Mouse (Mus musculus) adrenal gland, adult 2 months (tissue): ENCODE results near the gene Acot13. TPM values are rescaled to one million over a fixed set of nuclear protein-coding genes. Genes with fewer than 3 reads are reported as not detected.
"Not testable (repeated sequence)": the region's sequence is repeated elsewhere in the genome, so short reads cannot be mapped to it uniquely, and the experiment has no call there.

Experiments
- DNase-seq: peaks from one replicate; pipeline ENCODE4 v3.0.0; 2021
- polyA plus RNA-seq: library from polyadenylated mRNA; depleted of rRNA; stranded (reverse); fragments of >200 nt; gene quantifications from 2 replicates; pipeline ENCODE4 v1.2.3, GENCODE M21; 2012; rRNA removed
- total RNA-seq, 2 experiments: library from RNA; stranded (reverse); gene quantifications; 2 replicates each; pipeline ENCODE4 v1.2.3; 2021

Acot13 gene
- total and polyA plus RNA-seq, 3 experiments: 44.0 to 88.5 (median 86.6) TPM

DNA sequence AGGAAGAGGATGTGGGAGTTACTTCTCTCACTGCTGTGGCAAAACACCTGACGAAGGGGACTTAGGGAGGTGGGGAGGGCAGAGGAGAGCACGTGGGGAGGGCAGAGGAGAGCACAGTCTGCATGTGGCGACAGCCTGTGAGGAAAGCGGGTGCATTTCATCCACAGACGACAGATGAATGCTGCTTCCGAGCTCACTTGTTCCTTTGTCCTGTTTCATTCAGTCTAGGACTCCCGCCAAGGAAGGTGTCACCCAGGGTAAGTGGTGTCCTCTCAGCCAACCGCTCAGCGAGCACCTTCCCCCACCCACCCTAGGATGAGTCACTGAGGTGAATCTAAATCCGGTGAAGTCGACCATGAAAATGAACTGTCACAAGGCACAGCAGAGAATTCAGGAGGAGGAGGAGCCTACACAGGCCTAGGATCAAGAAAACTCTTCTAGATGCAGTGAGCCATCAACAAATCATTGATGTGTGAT, 45.3 kb downstream of the Acot13 start:
- peak; percentile 42 for DNase-seq

DNA sequence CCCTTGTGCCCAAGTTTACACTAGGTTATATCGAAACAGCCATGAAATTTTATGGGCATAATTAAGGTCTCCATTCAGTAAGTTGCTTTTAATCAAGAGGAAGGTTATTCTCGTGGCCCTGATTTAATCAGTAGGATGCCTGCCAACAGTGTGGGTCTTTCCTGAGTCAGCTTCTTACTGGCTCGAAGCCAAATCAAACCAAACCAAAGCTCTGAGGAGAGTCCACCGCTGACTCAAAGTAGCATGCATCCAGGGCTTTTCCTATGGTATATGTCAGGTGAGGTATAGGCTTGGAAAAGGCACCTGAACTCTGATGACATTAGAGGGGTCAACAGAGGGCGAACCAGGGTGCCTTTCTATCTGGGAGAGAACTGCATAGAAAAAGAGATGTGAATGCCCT, 49.4 kb downstream of the Acot13 start:
- peak; percentile 87 for DNase-seq

DNA sequence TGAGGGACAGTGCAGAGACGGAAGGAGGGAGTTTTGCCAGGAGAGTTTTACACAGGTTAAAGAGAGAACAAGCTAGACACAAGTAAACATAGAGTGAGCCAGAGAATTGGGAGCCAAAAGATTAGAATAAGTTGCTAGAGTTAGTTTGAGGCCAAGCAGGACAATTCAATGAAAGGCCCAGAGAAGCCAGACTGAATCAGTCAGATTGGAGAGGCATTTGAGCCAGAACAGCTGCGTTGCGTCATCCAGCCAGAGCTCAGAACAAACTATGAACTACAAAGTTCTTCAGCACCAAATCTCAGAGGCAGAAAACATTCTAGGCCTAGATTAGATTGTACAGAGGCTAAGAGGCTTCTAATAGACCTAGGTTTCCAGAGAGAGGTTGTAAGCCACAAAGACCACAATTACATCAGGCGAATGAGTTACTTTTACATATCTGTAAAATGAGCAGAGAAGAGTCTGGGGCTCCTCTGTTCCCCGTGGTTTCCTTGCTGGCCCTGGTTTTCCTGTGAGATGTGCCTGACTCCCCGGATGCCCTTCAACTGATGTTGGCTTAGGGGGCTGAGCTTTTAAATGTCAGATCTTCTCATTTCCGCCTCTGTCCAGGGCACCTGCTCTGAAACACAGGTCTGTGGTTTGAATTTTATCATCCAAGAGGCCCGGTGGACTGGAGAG, 52.5 kb downstream of the Acot13 start:
- no peak for DNase-seq

DNA sequence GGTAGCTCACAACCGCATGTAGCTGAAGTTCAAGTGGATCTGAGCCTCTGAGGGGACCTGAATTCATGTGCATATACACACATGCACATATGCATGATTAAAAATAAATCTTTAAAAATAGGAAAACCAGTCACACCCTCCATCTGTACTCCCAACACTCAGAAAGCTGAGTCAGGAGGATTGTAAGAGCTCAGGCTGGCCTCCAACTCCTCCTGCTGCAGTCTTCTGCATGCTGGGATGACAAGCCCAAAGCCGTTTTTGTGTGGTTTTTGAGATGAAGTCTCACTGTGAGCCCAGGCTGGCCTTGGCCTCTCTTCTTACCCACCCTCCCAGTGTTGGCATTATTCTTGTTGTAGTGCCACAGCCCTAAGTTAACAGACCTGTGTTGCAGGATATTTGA, 53.3 kb downstream of the Acot13 start:
- DNase-seq: no peak

DNA sequence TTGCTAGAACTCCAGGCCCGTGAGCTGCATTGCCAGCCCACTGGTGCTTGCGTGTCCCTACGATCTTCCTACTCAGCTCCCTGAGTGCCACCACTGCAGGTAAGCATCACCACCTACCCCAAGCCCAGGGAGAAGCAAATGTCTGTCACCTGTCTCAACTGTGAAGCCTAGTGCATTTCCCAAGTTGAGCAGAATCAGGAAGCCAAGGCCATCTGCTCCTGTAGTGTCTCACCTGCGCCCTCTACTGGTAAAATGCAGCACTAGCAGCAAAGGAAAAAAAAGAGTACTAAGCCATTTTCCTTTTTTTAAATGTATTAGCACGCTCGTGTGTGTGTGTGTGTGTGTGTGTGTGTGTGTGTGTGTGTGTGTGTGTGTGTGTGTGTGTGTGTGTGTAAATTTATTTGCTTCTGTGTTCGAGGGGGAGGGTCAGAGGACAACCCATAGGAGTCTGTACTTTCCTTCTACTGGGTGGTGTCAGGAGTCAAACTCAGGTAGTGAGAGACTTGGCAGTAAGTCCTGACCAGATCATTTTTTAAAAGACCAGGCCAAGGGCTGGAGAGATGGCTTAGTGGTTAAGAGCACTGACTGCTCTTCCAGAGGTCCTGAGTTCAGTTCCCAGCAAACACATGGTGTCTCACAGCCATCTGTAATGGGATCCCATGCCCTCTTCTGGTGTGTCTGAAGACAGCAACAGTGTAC, 55.0 kb downstream of the Acot13 start:
- peak; percentile 48 for DNase-seq

DNA sequence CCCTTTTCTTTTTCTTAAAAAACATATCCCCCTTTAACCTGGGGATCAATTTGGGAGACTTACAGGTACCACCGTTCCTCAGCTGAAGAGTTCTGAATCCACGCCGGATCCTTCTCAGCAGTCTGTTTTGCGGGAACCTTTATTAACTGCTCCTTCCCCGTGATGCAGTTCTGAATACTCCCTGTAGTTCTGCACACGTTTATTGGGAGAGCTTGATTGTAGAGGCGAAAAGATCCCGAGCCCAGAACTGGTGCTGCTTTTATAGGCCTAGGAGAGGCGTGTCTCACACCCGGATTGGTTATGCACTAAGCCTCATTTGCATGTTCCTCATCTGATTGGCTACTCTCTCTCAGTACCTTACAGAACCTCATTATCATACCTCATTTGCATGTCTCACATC, 59.9 kb downstream of the Acot13 start:
- DNase-seq: not testable (repeated sequence)

Other genes starting within 250 kb of the Acot13 start
- 1 to 10 TPM; 4.6 to 5.7 TPM for gene Ripor2, start 249.4 kb downstream of the Acot13 start, total RNA-seq
- gene Ripor2, start 249.4 kb downstream of the Acot13 start, polyA plus RNA-seq: 0.92 and 2.3 TPM in 2 replicates
- gene Armh2, start 90.3 kb downstream of the Acot13 start, total RNA-seq: not detected
- not detected in 2 replicates for gene Armh2, start 90.3 kb downstream of the Acot13 start, polyA plus RNA-seq
- 10 to 100 TPM in 1 of 2 experiments, 1 to 10 TPM in 1; 4.4 to 12.1 TPM for gene Gmnn, start 69.6 kb downstream of the Acot13 start, total RNA-seq
- gene Gmnn, start 69.6 kb downstream of the Acot13 start, polyA plus RNA-seq: 0.85 TPM in 1 of 2 replicates, not detected in the other
- gene BC005537, start 29.9 kb downstream of the Acot13 start, total RNA-seq: 100 to 1,000 TPM; 161 to 170 TPM
- 56.8 and 70.6 TPM in 2 replicates for gene BC005537, start 29.9 kb downstream of the Acot13 start, polyA plus RNA-seq
- gene Tdp2, start 139 bp upstream of the Acot13 start, total RNA-seq: 10 to 100 TPM; 16.7 to 20.7 TPM
- 9.0 and 11.3 TPM in 2 replicates for gene Tdp2, start 139 bp upstream of the Acot13 start, polyA plus RNA-seq
- gene D130043K22Rik, start 13.6 kb upstream of the Acot13 start, total RNA-seq: 1 to 10 TPM in 1 of 2 experiments, under 1 TPM in 1; 0.29 to 1.7 TPM
- gene D130043K22Rik, start 13.6 kb upstream of the Acot13 start, polyA plus RNA-seq: 0.20 and 0.31 TPM in 2 replicates
- 10 to 100 TPM; 16.2 to 17.7 TPM for gene Aldh5a1, start 106.1 kb upstream of the Acot13 start, total RNA-seq
- 18.5 and 21.4 TPM in 2 replicates for gene Aldh5a1, start 106.1 kb upstream of the Acot13 start, polyA plus RNA-seq
- gene Gpld1, start 111.6 kb upstream of the Acot13 start, total RNA-seq: 1 to 10 TPM; 2.9 to 5.4 TPM
- gene Gpld1, start 111.6 kb upstream of the Acot13 start, polyA plus RNA-seq: 1.6 and 1.9 TPM in 2 replicates
- 10 to 100 TPM; 56.9 to 78.0 TPM for gene Mrs2, start 188.8 kb upstream of the Acot13 start, total RNA-seq
- gene Mrs2, start 188.8 kb upstream of the Acot13 start, polyA plus RNA-seq: 18.4 and 22.6 TPM in 2 replicates
- under 1 TPM; 0.06 to 0.17 TPM for gene Dcdc2a, start 224.5 kb upstream of the Acot13 start, total RNA-seq
- gene Dcdc2a, start 224.5 kb upstream of the Acot13 start, polyA plus RNA-seq: not detected in 2 replicates